Mouse (Mus musculus) kidney, postnatal 0 days (tissue): ENCODE results near the gene Zfp609. TPM values are rescaled to one million over a fixed set of nuclear protein-coding genes. Genes with fewer than 3 reads are reported as not detected.

Experiments used
- ATAC-seq: fragments of 200-750 bp; cut with Nextera tagmentation; replicated peaks from 2 replicates; pipeline ENCODE4 v1.8.0; 2017; ENCODE audit warnings: low read depth, moderate number of reproducible peaks, moderate TSS enrichment, moderate library complexity; ENCODE audit not compliant: low FRiP score
- DNase-seq: peaks from one replicate; pipeline ENCODE4 v3.0.0-alpha.2; 2016; ENCODE audit warnings: low spot score
- H3K27ac ChIP-seq: fragments of 300-500 bp; sonication (generic); 2 replicates; pipeline ENCODE4 v1.5.1; 2014; ENCODE audit warnings: mild to moderate bottlenecking
- H3K27me3 ChIP-seq: fragments of 300-500 bp; sonication (generic); 2 replicates; pipeline ENCODE4 v1.6.1; 2014; ENCODE audit warnings: low read length, mixed read lengths; ENCODE audit not compliant: insufficient read depth
- H3K36me3 ChIP-seq: fragments of 300-500 bp; sonication (generic); 2 replicates; pipeline ENCODE4 v1.6.1; 2014; ENCODE audit warnings: low read length, mixed read lengths; ENCODE audit not compliant: insufficient read depth
- H3K4me1 ChIP-seq: fragments of 300-500 bp; sonication (generic); replicated peaks from 2 replicates; pipeline ENCODE4 v1.6.1; 2014; ENCODE audit warnings: antibody characterized with exemption, low read length, mixed read lengths; ENCODE audit not compliant: insufficient read depth
- H3K4me2 ChIP-seq: fragments of 300-500 bp; sonication (generic); 2 replicates; pipeline ENCODE4 v1.6.1; 2014; ENCODE audit warnings: mild to moderate bottlenecking, low read length, moderate library complexity, mixed read lengths
- H3K4me3 ChIP-seq: fragments of 300-500 bp; sonication (generic); replicated peaks from 2 replicates; pipeline ENCODE4 v1.5.1; 2014; ENCODE audit warnings: low read depth, low read length
- H3K9ac ChIP-seq: fragments of 300-500 bp; sonication (generic); 2 replicates; pipeline ENCODE4 v1.6.1; 2014; ENCODE audit warnings: low read depth, low read length
- H3K9me3 ChIP-seq: fragments of 300-500 bp; sonication (generic); replicated peaks from 2 replicates; pipeline ENCODE4 v1.6.1; 2016; ENCODE audit warnings: low read length, inconsistent platforms, mixed read lengths
- CTCF ChIP-seq: IDR thresholded peaks from 2 replicates; pipeline ENCODE4 v1.5.1; 2016; ENCODE audit warnings: antibody characterized with exemption, low read depth, mild to moderate bottlenecking, moderate library complexity
- WGBS: fragments of 180-500 bp; shearing (Covaris S2); extraction: QIAGEN DNeasy Blood & Tissue Kit; methylation state at CpG from one replicate; pipeline ENCODE4 v1.1.7; 2014; 5-methylcytosine and 5-hydroxymethylcytosine counted together
- polyA plus RNA-seq: library from polyadenylated mRNA; unstranded; fragments of >200 nt; fragmentation: Nextera tagmentation; extraction: Ambion mirVana; gene quantifications from 2 replicates; pipeline ENCODE4 v1.2.1, GENCODE M21; 2015

Zfp609 gene
- polyA plus RNA-seq, 1 experiment from 2014 or later: 5.0 TPM

- Histone ChIP-seq H3K4me1 (peaks cover 28% of the 10 kb centered on the region), H3K36me3 (no peaks in the 10 kb centered on the region), H3K27me3 (no peaks in the 10 kb centered on the region), H3K9ac (peak overlapping the region; percentile 82), H3K27ac (peak overlapping the region; percentile 60), H3K9me3 (no peaks in the 10 kb centered on the region), H3K4me3 (peak overlapping the region; percentile 77), H3K4me2 (peak overlapping the region; percentile 90)
- DNase-seq (peak; percentile 98), ATAC-seq (peak; percentile 95)
- under 1% methylated on average over 44 of the region's 51 CpGs for WGBS
- TF ChIP-seq CTCF: peak; percentile 19; the same call in 1 of the 2 replicates
These were observed 150.8 kb downstream of the Zfp609 start for GRCm38 (mm10) chr9:65676358-65677118.

GRCm38 (mm10) chr9:65675461-65676357 lies 151.7 kb downstream of the Zfp609 start:
- no peak overlapping the region; the same call in 1 of the 2 replicates for H3K9ac ChIP-seq
- DNase-seq (no peak), ATAC-seq (peak; percentile 4; the same call in 1 of the 2 replicates)
- TF ChIP-seq CTCF: no peak
- no peaks in the 10 kb centered on the region for H3K27me3 ChIP-seq
- peak overlapping the region; percentile 77 for H3K4me3 ChIP-seq
- whole genome bisulfite sequencing: 53% methylated on average over 8 of the region's 8 CpGs
- no peaks in the 10 kb centered on the region for H3K36me3 ChIP-seq
- no peaks in the 10 kb centered on the region for H3K9me3 ChIP-seq
- peaks cover 28% of the 10 kb centered on the region for H3K4me1 ChIP-seq
- peak overlapping the region; percentile 60 for H3K27ac ChIP-seq
- H3K4me2 ChIP-seq: peak overlapping the region; percentile 90

- DNase-seq (no peak), ATAC-seq (no peak)
- 53% methylated on average over 11 of the region's 11 CpGs for WGBS
- H3K4me3 ChIP-seq: no peak overlapping the region
- H3K9ac ChIP-seq: no peak overlapping the region
- H3K36me3 ChIP-seq: no peaks in the 10 kb centered on the region
- TF ChIP-seq CTCF: no peak
- H3K27me3 ChIP-seq: no peaks in the 10 kb centered on the region
- no peaks in the 10 kb centered on the region for H3K9me3 ChIP-seq
- H3K27ac ChIP-seq: peak overlapping the region; percentile 68
- H3K4me2 ChIP-seq: no peak overlapping the region
- H3K4me1 ChIP-seq: peaks cover 5% of the 10 kb centered on the region; the same call in 1 of the 2 replicates
These were observed 154.4 kb downstream of the Zfp609 start for GRCm38 (mm10) chr9:65672996-65673395.

GRCm38 (mm10) chr9:65671431-65671931 lies 155.9 kb downstream of the Zfp609 start:
- peak overlapping the region; percentile 68 for H3K27ac ChIP-seq
- H3K4me1 ChIP-seq: no peaks in the 10 kb centered on the region
- no peaks in the 10 kb centered on the region for H3K9me3 ChIP-seq
- H3K9ac ChIP-seq: no peak overlapping the region
- DNase-seq: peak; percentile 69
- H3K36me3 ChIP-seq: no peaks in the 10 kb centered on the region
- H3K4me3 ChIP-seq: no peak overlapping the region
- 43% methylated on average over 9 of the region's 9 CpGs for WGBS
- no peaks in the 10 kb centered on the region for H3K27me3 ChIP-seq
- no peak for TF ChIP-seq CTCF
- H3K4me2 ChIP-seq: no peak overlapping the region
- peak; percentile 80 for ATAC-seq

- no peaks in the 10 kb centered on the region for H3K27me3 ChIP-seq
- DNase-seq (no peak), ATAC-seq (no peak)
- no peak within 1 kb of the TSS for H3K9ac ChIP-seq
- WGBS: 90% methylated on average over 8 of the region's 8 CpGs
- H3K4me2 ChIP-seq: no peak within 1 kb of the TSS
- H3K9me3 ChIP-seq: no peaks in the 10 kb centered on the region
- H3K36me3 ChIP-seq: no peaks in the 10 kb centered on the region
- no peak within 1 kb of the TSS for H3K27ac ChIP-seq
- no peaks in the 10 kb centered on the region for H3K4me1 ChIP-seq
- TF ChIP-seq CTCF: no peak
- no peak within 1 kb of the TSS for H3K4me3 ChIP-seq
These were observed 159.7 kb downstream of the Zfp609 start, which contains the start of gene Oaz2 for GRCm38 (mm10) chr9:65667701-65668100. Gene Oaz2 (plus strand): TSS chr9:65668001.

- Histone ChIP-seq H3K36me3 (no peaks in the 10 kb centered on the region), H3K4me1 (no peaks in the 10 kb centered on the region), H3K9ac (no peak overlapping the region), H3K9me3 (no peaks in the 10 kb centered on the region), H3K27ac (no peak overlapping the region), H3K4me2 (no peak overlapping the region), H3K27me3 (no peaks in the 10 kb centered on the region), H3K4me3 (no peak overlapping the region)
- ATAC-seq (peak; percentile 48; the same call in 1 of the 2 replicates), DNase-seq (peak; percentile 77)
- WGBS: 5% methylated on average over 5 of the region's 5 CpGs
- peak; percentile 91 for TF ChIP-seq CTCF
These were observed 161.3 kb downstream of the Zfp609 start for GRCm38 (mm10) chr9:65666042-65666441.
